Mouse (Mus musculus) neural tube, embryonic 13.5 days (tissue): ENCODE measurements around the gene Eea1. TPM values are rescaled to one million over a fixed set of nuclear protein-coding genes. Genes with fewer than 3 reads are reported as not detected.

Experiments used
- ATAC-seq: fragments of 200-750 bp; cut with Nextera tagmentation; 2 replicates; pipeline ENCODE4 v1.8.0; 2017; ENCODE audit warnings: low read depth, mild to moderate bottlenecking, moderate TSS enrichment, moderate library complexity
- H3K27ac ChIP-seq: fragments of 300-500 bp; sonication (generic); replicated peaks from 2 replicates; pipeline ENCODE4 v1.5.1; 2015; ENCODE audit warnings: moderate library complexity, mild to moderate bottlenecking, inconsistent platforms
- H3K27me3 ChIP-seq: fragments of 300-500 bp; sonication (generic); 2 replicates; pipeline ENCODE4 v1.6.1; 2015; ENCODE audit warnings: mild to moderate bottlenecking, inconsistent platforms
- H3K36me3 ChIP-seq: fragments of 300-500 bp; sonication (generic); 2 replicates; pipeline ENCODE4 v1.6.1; 2015; ENCODE audit warnings: mild to moderate bottlenecking, inconsistent platforms
- H3K4me1 ChIP-seq: fragments of 300-500 bp; sonication (generic); replicated peaks from 2 replicates; pipeline ENCODE4 v1.6.1; 2015; ENCODE audit warnings: inconsistent platforms
- H3K4me2 ChIP-seq: fragments of 300-500 bp; sonication (generic); 2 replicates; pipeline ENCODE4 v1.6.1; 2015; ENCODE audit warnings: inconsistent platforms, mild to moderate bottlenecking, moderate library complexity
- H3K4me3 ChIP-seq: fragments of 300-500 bp; sonication (generic); 2 replicates; pipeline ENCODE4 v1.5.1; 2015; ENCODE audit warnings: mild to moderate bottlenecking, inconsistent platforms
- H3K9ac ChIP-seq: fragments of 300-500 bp; sonication (generic); 2 replicates; pipeline ENCODE4 v1.6.1; 2015; ENCODE audit warnings: moderate library complexity, mild to moderate bottlenecking, inconsistent platforms
- H3K9me3 ChIP-seq: fragments of 300-500 bp; sonication (generic); 2 replicates; pipeline ENCODE4 v1.6.1; 2016; ENCODE audit warnings: inconsistent platforms
- WGBS: fragments of 180-500 bp; shearing (Covaris S2); methylation state at CpG from one replicate; pipeline ENCODE4 v1.1.7; 2015; 5-methylcytosine and 5-hydroxymethylcytosine counted together
- polyA plus RNA-seq: library from polyadenylated mRNA; unstranded; fragments of >200 nt; fragmentation: Nextera tagmentation; extraction: Ambion mirVana; gene quantifications from 2 replicates; pipeline ENCODE4 v1.2.1, GENCODE M21; 2015

Gene Eea1
- polyA plus RNA-seq, 1 experiment from 2014 or later: 20.5 TPM

GRCm38 (mm10) chr10:95956629-95957028 lies 16.2 kb downstream of the Eea1 start:
- H3K27me3 ChIP-seq: no peaks in the 10 kb centered on the region
- no peak overlapping the region for H3K4me2 ChIP-seq
- no peak overlapping the region for H3K27ac ChIP-seq
- H3K9me3 ChIP-seq: no peaks in the 10 kb centered on the region
- no peak overlapping the region for H3K9ac ChIP-seq
- WGBS: 95% methylated on average over 2 of the region's 2 CpGs
- H3K4me3 ChIP-seq: no peak overlapping the region
- no peaks in the 10 kb centered on the region for H3K36me3 ChIP-seq
- no peak for ATAC-seq
- 0 out of 2 replicates have a peak, but pooled peaks cover 6% of the 10 kb centered on the region for H3K4me1 ChIP-seq

GRCm38 (mm10) chr10:95957574-95957973 lies 17.1 kb downstream of the Eea1 start:
- Histone ChIP-seq H3K4me3 (no peak overlapping the region), H3K27me3 (no peaks in the 10 kb centered on the region), H3K9ac (no peak overlapping the region), H3K9me3 (no peaks in the 10 kb centered on the region), H3K4me1 (0 out of 2 replicates have a peak, but pooled peaks cover 6% of the 10 kb centered on the region), H3K4me2 (no peak overlapping the region), H3K36me3 (no peaks in the 10 kb centered on the region), H3K27ac (no peak overlapping the region)
- ATAC-seq: no peak
- WGBS: 27% methylated on average over 1 of the region's 1 CpGs

- 85% methylated on average over 1 of the region's 1 CpGs for WGBS
- no peaks in the 10 kb centered on the region for H3K9me3 ChIP-seq
- no peaks in the 10 kb centered on the region for H3K27me3 ChIP-seq
- H3K9ac ChIP-seq: no peak overlapping the region
- no peaks in the 10 kb centered on the region for H3K4me1 ChIP-seq
- H3K4me3 ChIP-seq: no peak overlapping the region
- H3K4me2 ChIP-seq: no peak overlapping the region
- no peaks in the 10 kb centered on the region for H3K36me3 ChIP-seq
- no peak for ATAC-seq
- H3K27ac ChIP-seq: no peak overlapping the region
Measured at GRCm38 (mm10) chr10:95964679-95965078, 24.2 kb downstream of the Eea1 start.

GRCm38 (mm10) chr10:95969694-95970093 lies 29.2 kb downstream of the Eea1 start:
- WGBS: 94% methylated on average over 1 of the region's 1 CpGs
- Histone ChIP-seq H3K9ac (no peak overlapping the region), H3K27me3 (no peaks in the 10 kb centered on the region), H3K4me2 (no peak overlapping the region), H3K27ac (no peak overlapping the region), H3K4me1 (no peaks in the 10 kb centered on the region), H3K4me3 (no peak overlapping the region), H3K9me3 (no peaks in the 10 kb centered on the region), H3K36me3 (no peaks in the 10 kb centered on the region)
- ATAC-seq: no peak

GRCm38 (mm10) chr10:95970744-95971212 lies 30.3 kb downstream of the Eea1 start:
- Histone ChIP-seq H3K9ac (no peak overlapping the region), H3K9me3 (no peaks in the 10 kb centered on the region), H3K27me3 (no peaks in the 10 kb centered on the region), H3K4me1 (no peaks in the 10 kb centered on the region), H3K4me3 (no peak overlapping the region), H3K36me3 (peaks cover 8% of the 10 kb centered on the region), H3K27ac (no peak overlapping the region), H3K4me2 (no peak overlapping the region)
- ATAC-seq: no peak
- WGBS: 87% methylated on average over 3 of the region's 3 CpGs

GRCm38 (mm10) chr10:95971341-95971740 lies 30.9 kb downstream of the Eea1 start:
- Histone ChIP-seq H3K36me3 (peaks cover 12% of the 10 kb centered on the region), H3K27ac (no peak overlapping the region), H3K4me2 (no peak overlapping the region), H3K27me3 (no peaks in the 10 kb centered on the region), H3K9me3 (no peaks in the 10 kb centered on the region), H3K4me1 (no peaks in the 10 kb centered on the region), H3K4me3 (no peak overlapping the region), H3K9ac (no peak overlapping the region)
- ATAC-seq: no peak
- 82% methylated on average over 4 of the region's 4 CpGs for WGBS

GRCm38 (mm10) chr10:95971942-95972341 lies 31.5 kb downstream of the Eea1 start:
- Histone ChIP-seq H3K27me3 (no peaks in the 10 kb centered on the region), H3K27ac (no peak overlapping the region), H3K9me3 (no peaks in the 10 kb centered on the region), H3K4me1 (no peaks in the 10 kb centered on the region), H3K4me2 (no peak overlapping the region), H3K9ac (no peak overlapping the region), H3K4me3 (no peak overlapping the region), H3K36me3 (peaks cover 15% of the 10 kb centered on the region)
- ATAC-seq: no peak
- 91% methylated on average over 3 of the region's 3 CpGs for WGBS

GRCm38 (mm10) chr10:95974462-95974861 lies 34.0 kb downstream of the Eea1 start:
- Histone ChIP-seq H3K27me3 (no peaks in the 10 kb centered on the region), H3K27ac (no peak overlapping the region), H3K4me1 (no peaks in the 10 kb centered on the region), H3K4me2 (no peak overlapping the region), H3K36me3 (peaks cover 17% of the 10 kb centered on the region), H3K9ac (no peak overlapping the region), H3K9me3 (no peaks in the 10 kb centered on the region), H3K4me3 (no peak overlapping the region)
- WGBS: 94% methylated on average over 3 of the region's 3 CpGs
- no peak for ATAC-seq

GRCm38 (mm10) chr10:95976798-95977197 lies 36.3 kb downstream of the Eea1 start:
- H3K9ac ChIP-seq: no peak overlapping the region
- 86% methylated on average over 2 of the region's 2 CpGs for WGBS
- ATAC-seq: no peak
- H3K27me3 ChIP-seq: no peaks in the 10 kb centered on the region
- H3K27ac ChIP-seq: no peak overlapping the region
- H3K36me3 ChIP-seq: peaks cover 17% of the 10 kb centered on the region
- no peaks in the 10 kb centered on the region for H3K4me1 ChIP-seq
- no peak overlapping the region for H3K4me2 ChIP-seq
- no peak overlapping the region for H3K4me3 ChIP-seq
- H3K9me3 ChIP-seq: no peaks in the 10 kb centered on the region

- no peak overlapping the region for H3K4me2 ChIP-seq
- H3K9ac ChIP-seq: no peak overlapping the region
- no peak overlapping the region for H3K4me3 ChIP-seq
- H3K9me3 ChIP-seq: no peaks in the 10 kb centered on the region
- WGBS: 89% methylated on average over 1 of the region's 1 CpGs
- H3K36me3 ChIP-seq: no peaks in the 10 kb centered on the region
- no peaks in the 10 kb centered on the region for H3K27me3 ChIP-seq
- H3K4me1 ChIP-seq: no peaks in the 10 kb centered on the region
- no peak overlapping the region for H3K27ac ChIP-seq
- no peak for ATAC-seq
Measured at GRCm38 (mm10) chr10:95989731-95990130, 49.3 kb downstream of the Eea1 start.

GRCm38 (mm10) chr10:95991176-95991575 lies 50.7 kb downstream of the Eea1 start:
- Histone ChIP-seq H3K9me3 (no peaks in the 10 kb centered on the region), H3K9ac (no peak overlapping the region), H3K4me2 (no peak overlapping the region), H3K27me3 (no peaks in the 10 kb centered on the region), H3K4me3 (no peak overlapping the region), H3K27ac (no peak overlapping the region), H3K36me3 (no peaks in the 10 kb centered on the region), H3K4me1 (no peaks in the 10 kb centered on the region)
- WGBS: 78% methylated on average over 1 of the region's 1 CpGs
- no peak for ATAC-seq

- 82% methylated on average over 5 of the region's 5 CpGs for WGBS
- no peak for ATAC-seq
Measured at GRCm38 (mm10) chr10:96000904-96001303, 60.5 kb downstream of the Eea1 start.

GRCm38 (mm10) chr10:96015738-96016137 lies 75.3 kb downstream of the Eea1 start:
- H3K4me3 ChIP-seq: no peak overlapping the region
- no peaks in the 10 kb centered on the region for H3K27me3 ChIP-seq
- no peaks in the 10 kb centered on the region for H3K4me1 ChIP-seq
- no peak overlapping the region for H3K27ac ChIP-seq
- no peaks in the 10 kb centered on the region for H3K9me3 ChIP-seq
- no peak for ATAC-seq
- H3K4me2 ChIP-seq: no peak overlapping the region
- H3K36me3 ChIP-seq: peaks cover 43% of the 10 kb centered on the region
- H3K9ac ChIP-seq: no peak overlapping the region

More at GRCm38 (mm10) chr10:96000904-96001303, 60.5 kb downstream of the Eea1 start:
- H3K9me3 ChIP-seq: no peaks in the 10 kb centered on the region
- H3K4me1 ChIP-seq: no peaks in the 10 kb centered on the region
- no peak overlapping the region for H3K4me2 ChIP-seq
- no peak overlapping the region for H3K27ac ChIP-seq
- no peak overlapping the region for H3K9ac ChIP-seq
- H3K4me3 ChIP-seq: no peak overlapping the region
- H3K27me3 ChIP-seq: no peaks in the 10 kb centered on the region
- H3K36me3 ChIP-seq: peaks cover 6% of the 10 kb centered on the region
